Mouse (Mus musculus) natural killer cell, adult 2 months (primary cell): Measurements from ENCODE around the gene Zfp69.

Source experiments
- DNase-seq, 2 experiments: peaks; one replicate each; pipeline ENCODE4 v3.0.0; 2022; ENCODE audit warnings: low spot score in 2 of 2

The Zfp69 gene

GRCm38 (mm10) chr4:120886131-120886530 lies 65.4 kb downstream of the Zfp69 start:
- no peak for DNase-seq

DNA sequence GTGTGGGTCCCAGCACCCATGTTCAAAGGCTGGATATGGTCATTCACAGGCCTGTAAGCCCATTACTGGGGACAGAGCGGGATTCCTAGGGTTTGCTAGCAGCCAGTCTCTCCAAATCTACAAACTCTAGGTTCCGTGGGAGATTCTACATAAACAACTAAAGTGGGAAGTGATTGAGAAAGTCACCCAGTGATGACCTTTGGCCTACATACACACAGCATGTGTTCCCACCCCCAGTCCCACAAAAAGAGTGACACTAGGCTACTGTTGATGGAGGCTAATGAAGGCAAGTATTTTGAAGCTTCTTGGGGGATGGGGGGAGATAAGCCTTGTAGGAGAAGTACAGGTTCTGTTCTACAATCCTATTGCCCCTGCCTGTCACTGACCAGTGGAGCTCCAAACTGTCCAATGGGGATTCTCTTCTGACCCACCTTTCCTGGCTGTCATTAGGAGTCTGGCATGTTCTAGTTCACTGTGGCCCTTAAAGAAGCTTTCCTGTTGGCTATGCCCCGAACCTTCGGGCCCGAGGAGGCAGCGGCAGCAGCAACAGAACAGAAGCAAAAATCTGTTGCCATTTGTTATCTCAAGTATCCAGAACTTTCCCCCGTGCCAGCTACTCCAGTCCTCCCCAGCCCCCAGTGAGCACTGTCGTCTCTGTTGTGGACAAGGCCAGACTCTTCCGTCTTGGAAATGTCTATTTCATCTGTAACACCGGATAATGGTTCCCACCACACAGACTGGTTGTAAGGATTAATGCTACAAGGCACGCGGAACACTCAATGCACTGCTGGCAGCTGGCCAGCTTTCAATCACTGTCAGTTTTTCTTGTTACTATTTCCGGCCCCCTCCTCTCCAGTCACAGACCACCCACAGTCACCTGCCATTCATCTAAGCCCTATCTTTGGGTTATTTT lies 66.0 kb downstream of the Zfp69 start:
- no peak for DNase-seq

DNA sequence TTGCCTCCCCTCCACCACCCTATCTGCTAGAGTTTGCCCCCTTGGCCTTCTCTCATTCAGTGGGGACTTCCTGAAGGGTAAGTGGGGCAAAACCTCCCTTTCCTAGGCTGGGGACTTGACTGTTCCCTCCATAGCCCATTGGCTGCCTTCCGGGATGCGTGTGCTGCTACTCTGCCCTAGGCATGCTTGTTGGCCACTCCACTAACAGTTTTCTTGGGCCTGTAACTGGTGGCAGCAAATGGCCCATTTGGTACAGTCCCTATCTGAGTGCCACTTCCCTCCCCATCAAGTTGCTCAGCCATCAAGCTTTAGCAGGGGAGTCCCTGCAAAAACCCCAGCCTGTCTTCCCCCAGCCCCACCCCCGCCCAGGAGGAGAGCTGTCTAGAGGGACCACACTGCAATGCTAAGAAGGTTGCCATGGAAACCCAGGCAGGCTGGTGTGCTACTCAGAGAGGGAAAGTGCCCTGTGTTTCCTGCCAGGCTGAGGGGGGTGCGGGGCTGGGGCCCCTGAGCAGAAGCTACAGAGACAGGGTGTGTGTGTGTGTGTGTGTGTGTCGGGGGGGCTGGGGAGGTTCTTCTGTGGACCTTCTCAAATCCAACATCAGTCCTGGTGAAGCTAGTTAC lies 69.4 kb downstream of the Zfp69 start:
- DNase-seq: no peak

GRCm38 (mm10) chr4:120880731-120881432 lies 70.6 kb downstream of the Zfp69 start:
- no peak for DNase-seq
